Mouse (Mus musculus) heart, adult 11 months (tissue): Measurements from ENCODE around the gene Sbf2.

Source experiments
- DNase-seq: peaks from one replicate; pipeline ENCODE4 v3.0.0; 2022

Sbf2 gene

GRCm38 (mm10) chr7:110271814-110272213 is 342.9 kb downstream of the Sbf2 start:
- no peak for DNase-seq

DNA sequence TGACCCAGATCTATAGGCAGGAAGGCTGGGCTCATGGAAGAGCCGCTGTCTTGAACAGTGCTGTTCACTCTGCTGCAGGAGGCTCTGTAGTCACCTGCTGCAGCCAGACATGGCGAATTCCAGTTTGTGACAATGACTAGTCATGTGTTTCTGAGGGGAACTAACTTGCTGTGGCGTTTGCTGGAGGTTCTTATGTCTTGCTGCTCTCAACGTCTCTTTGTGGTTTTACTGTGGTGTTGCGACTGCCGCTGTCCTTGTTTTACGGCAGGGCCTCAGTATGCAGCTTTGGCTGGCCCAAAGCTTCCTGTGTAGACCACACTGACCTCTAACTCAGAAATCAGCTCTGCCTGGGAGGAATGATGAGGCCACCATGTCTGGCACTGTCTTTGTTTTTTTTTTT is 344.3 kb downstream of the Sbf2 start:
- DNase-seq = no peak

GRCm38 (mm10) chr7:110269777-110270176 is 344.9 kb downstream of the Sbf2 start:
- no peak for DNase-seq

GRCm38 (mm10) chr7:110268511-110268910 is 346.2 kb downstream of the Sbf2 start:
- no peak for DNase-seq

DNA sequence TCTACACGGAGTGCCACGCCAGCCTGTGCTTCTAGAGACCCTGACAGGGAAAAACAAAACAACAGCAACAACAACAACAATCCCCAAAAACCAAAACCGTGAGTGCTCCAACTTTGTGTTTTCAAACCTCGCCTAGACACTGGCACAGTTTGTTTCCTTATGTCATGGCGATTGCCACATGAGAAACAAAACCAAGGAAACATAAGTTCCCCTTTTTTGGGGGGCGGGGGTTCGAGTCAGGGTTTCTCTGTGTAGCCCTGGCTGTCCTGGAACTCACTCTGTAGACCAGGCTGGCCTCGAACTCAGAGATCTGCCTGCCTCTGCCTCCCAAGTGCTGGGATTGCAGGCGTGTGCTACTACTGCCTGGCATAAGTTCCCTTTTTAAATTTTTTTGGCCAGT is 346.7 kb downstream of the Sbf2 start:
- DNase-seq = no peak

GRCm38 (mm10) chr7:110267014-110267413 is 347.7 kb downstream of the Sbf2 start:
- no peak for DNase-seq

DNA sequence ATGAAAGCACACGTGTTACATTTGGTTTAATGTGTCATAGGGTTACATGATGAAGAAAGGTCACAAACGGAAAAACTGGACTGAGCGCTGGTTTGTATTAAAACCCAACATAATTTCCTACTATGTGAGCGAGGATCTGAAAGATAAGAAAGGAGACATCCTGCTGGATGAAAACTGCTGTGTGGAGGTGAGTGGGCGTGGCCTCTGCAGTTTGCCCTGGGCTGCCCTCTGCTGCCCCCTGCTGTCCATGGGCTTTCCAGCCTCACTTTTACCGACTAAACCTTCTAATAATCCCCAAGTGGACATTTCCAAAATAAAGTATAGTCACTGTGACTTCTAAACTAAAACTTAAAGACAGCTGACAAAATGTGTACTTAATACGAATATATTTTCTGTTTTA is 348.9 kb downstream of the Sbf2 start:
- peak; percentile 96 for DNase-seq

DNA sequence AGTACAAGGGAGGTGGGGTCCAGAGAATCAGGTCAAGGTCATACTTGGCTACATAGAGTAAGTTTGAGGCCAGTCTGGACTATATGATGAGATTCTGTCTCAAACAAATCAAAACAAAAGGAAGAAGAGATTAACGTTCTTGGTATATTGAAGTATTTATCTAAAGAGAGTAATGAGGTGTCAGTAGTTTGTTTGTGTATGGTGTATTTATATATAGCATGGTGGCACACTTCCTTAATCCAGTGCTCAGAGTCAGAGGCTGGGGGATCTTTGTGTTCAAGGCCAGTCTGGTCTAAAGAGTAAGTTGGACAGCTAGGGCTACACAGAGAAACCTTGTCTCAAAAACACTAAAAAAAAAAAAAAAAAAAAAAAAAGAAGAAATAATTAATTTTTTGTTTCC is 351.2 kb downstream of the Sbf2 start:
- DNase-seq = no peak

- no peak for DNase-seq
Observed at GRCm38 (mm10) chr7:110262661-110263060, 352.1 kb downstream of the Sbf2 start.

DNA sequence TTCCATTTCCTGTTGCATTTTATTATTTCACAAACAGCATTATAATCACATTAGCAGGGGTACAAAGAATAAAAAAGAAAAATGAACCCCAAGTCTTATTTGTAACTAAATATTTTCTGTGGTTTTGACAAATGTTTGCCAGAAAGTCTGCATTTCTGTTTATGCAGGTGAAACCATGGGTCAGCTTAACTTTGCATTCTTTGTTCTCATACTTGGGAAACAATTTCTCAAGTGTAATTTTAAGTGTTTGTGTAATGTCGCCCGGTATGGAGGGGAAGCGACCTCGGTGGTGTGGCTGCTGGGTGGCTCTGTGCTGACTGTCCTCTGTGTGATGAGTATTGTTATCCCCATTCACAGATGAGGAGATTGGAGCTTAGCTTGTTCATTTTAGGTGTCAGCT is 352.9 kb downstream of the Sbf2 start:
- DNase-seq = no peak

GRCm38 (mm10) chr7:110259966-110260711 is 354.6 kb downstream of the Sbf2 start:
- DNase-seq = peak; percentile 97

GRCm38 (mm10) chr7:110258196-110258950 is 356.3 kb downstream of the Sbf2 start:
- DNase-seq = no peak
